Mouse (Mus musculus) ES-Bruce4 (cell line): Measurements from ENCODE around the gene Nrsn2. TPM values are rescaled to one million over a fixed set of nuclear protein-coding genes. Genes with fewer than 3 reads are reported as not detected.
A peak's percentile ranks its signal among the peaks of the same experiment; 100 is the strongest.

Experiments used
- H3K27ac ChIP-seq: 2 replicates; pipeline ENCODE4 v1.5.1; 2012; ENCODE audit warnings: low read length, inconsistent platforms; ENCODE audit not compliant: insufficient read depth
- H3K27me3 ChIP-seq: 2 replicates; pipeline ENCODE4 v1.6.1; 2012; ENCODE audit warnings: mild to moderate bottlenecking, low read length, inconsistent platforms; ENCODE audit not compliant: control insufficient read depth, poor library complexity, insufficient read depth, severe bottlenecking
- H3K36me3 ChIP-seq: 2 replicates; pipeline ENCODE4 v1.6.1; 2012; ENCODE audit warnings: inconsistent platforms, mild to moderate bottlenecking, low read length, moderate library complexity; ENCODE audit not compliant: control insufficient read depth, poor library complexity, insufficient read depth, severe bottlenecking
- H3K4me1 ChIP-seq: one replicate; pipeline ENCODE4 v1.8.1; 2011; ENCODE audit warnings: low read length; ENCODE audit not compliant: control insufficient read depth, insufficient read depth
- H3K4me3 ChIP-seq: 2 replicates; pipeline ENCODE4 v1.5.1; 2011; ENCODE audit warnings: low read depth, mild to moderate bottlenecking, low read length
- H3K9ac ChIP-seq: 2 replicates; pipeline ENCODE4 v1.6.1; 2012; ENCODE audit warnings: low read depth, mild to moderate bottlenecking, inconsistent platforms; ENCODE audit not compliant: poor library complexity, severe bottlenecking
- H3K9me3 ChIP-seq: replicated peaks from 2 replicates; pipeline ENCODE4 v1.6.1; 2012; ENCODE audit warnings: mild to moderate bottlenecking, low read length, inconsistent platforms; ENCODE audit not compliant: control insufficient read depth, poor library complexity, insufficient read depth, severe bottlenecking
- CTCF ChIP-seq: IDR thresholded peaks from one replicate; pipeline ENCODE4 v1.8.1; 2011; ENCODE audit warnings: low read depth, low read length
- EP300 ChIP-seq: IDR thresholded peaks from 2 replicates; pipeline ENCODE4 v1.6.1; 2011; ENCODE audit warnings: low read depth, low read length; ENCODE audit not compliant: insufficient read depth
- POLR2A ChIP-seq: IDR thresholded peaks from one replicate; pipeline ENCODE4 v1.8.1; 2011; ENCODE audit warnings: low read length; ENCODE audit not compliant: insufficient read depth
- polyA plus RNA-seq: library from polyadenylated mRNA; stranded (reverse); fragments of >200 nt; gene quantifications from 2 replicates; pipeline ENCODE4 v1.2.4, GENCODE M21; 2011; ENCODE audit warnings: low read depth; ENCODE audit not compliant: missing spikeins, insufficient read depth, insufficient read length

Nrsn2 gene
- polyA plus RNA-seq, 1 experiment = 1.1 TPM

- peaks cover 9% of the 10 kb centered on the region for H3K4me1 ChIP-seq
- no peak overlapping the region for H3K27ac ChIP-seq
- H3K27me3 ChIP-seq = no peaks in the 10 kb centered on the region
These were observed 19.0 kb upstream of the Nrsn2 start for GRCm38 (mm10) chr2:152395271-152395920.

GRCm38 (mm10) chr2:152393225-152394017, 17.0 kb upstream of the Nrsn2 start:
- Histone ChIP-seq H3K9me3 (no peaks in the 10 kb centered on the region), H3K36me3 (no peaks in the 10 kb centered on the region), H3K27ac (peak overlapping the region; percentile 47), H3K27me3 (no peaks in the 10 kb centered on the region), H3K4me1 (peaks cover 9% of the 10 kb centered on the region), H3K9ac (no peak overlapping the region), H3K4me3 (no peak overlapping the region)
- TF ChIP-seq EP300 = no peak
- no peak for TF ChIP-seq CTCF
- TF ChIP-seq POLR2A = no peak

More at GRCm38 (mm10) chr2:152395271-152395920, 19.0 kb upstream of the Nrsn2 start:
- H3K9ac ChIP-seq = peak overlapping the region; percentile 44
- H3K36me3 ChIP-seq = no peaks in the 10 kb centered on the region
- TF ChIP-seq CTCF = no peak
- TF ChIP-seq POLR2A = no peak
- no peak for TF ChIP-seq EP300
- peak overlapping the region; percentile 67 for H3K4me3 ChIP-seq
- no peaks in the 10 kb centered on the region for H3K9me3 ChIP-seq

GRCm38 (mm10) chr2:152392786-152393185, 16.3 kb upstream of the Nrsn2 start:
- no peak overlapping the region for H3K4me3 ChIP-seq
- peak; percentile 38 for TF ChIP-seq CTCF
- no peak for TF ChIP-seq POLR2A

GRCm38 (mm10) chr2:152384191-152384590, 7.8 kb upstream of the Nrsn2 start:
- no peak overlapping the region for H3K9ac ChIP-seq
- no peak overlapping the region for H3K4me3 ChIP-seq
- no peaks in the 10 kb centered on the region for H3K36me3 ChIP-seq
- no peaks in the 10 kb centered on the region for H3K4me1 ChIP-seq
- no peaks in the 10 kb centered on the region for H3K9me3 ChIP-seq
- TF ChIP-seq EP300 (no peak), CTCF (no peak), POLR2A (no peak)
- no peaks in the 10 kb centered on the region for H3K27me3 ChIP-seq
- no peak overlapping the region for H3K27ac ChIP-seq

More at GRCm38 (mm10) chr2:152392786-152393185, 16.3 kb upstream of the Nrsn2 start:
- Histone ChIP-seq H3K36me3 (no peaks in the 10 kb centered on the region), H3K9me3 (no peaks in the 10 kb centered on the region), H3K9ac (no peak overlapping the region), H3K27me3 (no peaks in the 10 kb centered on the region), H3K27ac (no peak overlapping the region), H3K4me1 (peaks cover 9% of the 10 kb centered on the region)

- no peak overlapping the region for H3K27ac ChIP-seq
These were observed 640 bp downstream of the Nrsn2 start for GRCm38 (mm10) chr2:152375652-152376344.

GRCm38 (mm10) chr2:152373547-152373946, 2.9 kb downstream of the Nrsn2 start:
- no peak overlapping the region for H3K27ac ChIP-seq
- H3K9ac ChIP-seq = no peak overlapping the region
- no peak overlapping the region for H3K4me3 ChIP-seq
- TF ChIP-seq POLR2A (no peak), CTCF (no peak), EP300 (no peak)
- H3K4me1 ChIP-seq = peaks cover 3% of the 10 kb centered on the region
- no peaks in the 10 kb centered on the region for H3K9me3 ChIP-seq
- no peaks in the 10 kb centered on the region for H3K36me3 ChIP-seq
- H3K27me3 ChIP-seq = no peaks in the 10 kb centered on the region

More at GRCm38 (mm10) chr2:152375652-152376344, 640 bp downstream of the Nrsn2 start:
- H3K9ac ChIP-seq = no peak overlapping the region
- no peak for TF ChIP-seq POLR2A
- peak; percentile 74; the same call in 1 of the 2 replicates for TF ChIP-seq EP300
- H3K4me3 ChIP-seq = peak overlapping the region; percentile 12; the same call in 1 of the 2 replicates
- no peaks in the 10 kb centered on the region for H3K9me3 ChIP-seq
- no peaks in the 10 kb centered on the region for H3K36me3 ChIP-seq
- H3K4me1 ChIP-seq = peaks cover 3% of the 10 kb centered on the region
- no peaks in the 10 kb centered on the region for H3K27me3 ChIP-seq
